Mouse (Mus musculus) liver, embryonic 16.5 days (tissue): Measurements from ENCODE around the gene Zbtb16. TPM values are rescaled to one million over a fixed set of nuclear protein-coding genes. Genes with fewer than 3 reads are reported as not detected.

ENCODE experiments used
- ATAC-seq: fragments of 200-750 bp; cut with Nextera tagmentation; 2 replicates; pipeline ENCODE4 v1.8.0; 2017; ENCODE audit warnings: low read depth, mild to moderate bottlenecking, moderate number of reproducible peaks, moderate library complexity
- H3K27ac ChIP-seq: fragments of 300-500 bp; sonication (generic); 2 replicates; pipeline ENCODE4 v1.5.1; 2014; ENCODE audit warnings: mild to moderate bottlenecking, low read length
- H3K27me3 ChIP-seq: fragments of 300-500 bp; sonication (generic); 2 replicates; pipeline ENCODE4 v1.6.1; 2014; ENCODE audit warnings: low read depth, low read length, mixed read lengths; ENCODE audit not compliant: control insufficient read depth, insufficient read depth
- H3K36me3 ChIP-seq: fragments of 300-500 bp; sonication (generic); 2 replicates; pipeline ENCODE4 v1.6.1; 2014; ENCODE audit warnings: mild to moderate bottlenecking; ENCODE audit not compliant: control insufficient read depth, insufficient read depth
- H3K4me1 ChIP-seq: fragments of 300-500 bp; sonication (generic); 2 replicates; pipeline ENCODE4 v1.6.1; 2014; ENCODE audit warnings: low read depth, low read length, mixed read lengths; ENCODE audit not compliant: control insufficient read depth
- H3K4me2 ChIP-seq: fragments of 300-500 bp; sonication (generic); 2 replicates; pipeline ENCODE4 v1.6.1; 2014; ENCODE audit warnings: low read depth, low read length, mixed read lengths
- H3K4me3 ChIP-seq: fragments of 300-500 bp; sonication (generic); 2 replicates; pipeline ENCODE4 v1.5.1; 2014; ENCODE audit warnings: low read depth, mild to moderate bottlenecking, low read length
- H3K9ac ChIP-seq: fragments of 300-500 bp; sonication (generic); 2 replicates; pipeline ENCODE4 v1.6.1; 2014; ENCODE audit warnings: low read depth, low read length
- H3K9me3 ChIP-seq: fragments of 300-500 bp; sonication (generic); replicated peaks from 2 replicates; pipeline ENCODE4 v1.6.1; 2016; ENCODE audit warnings: low read length; ENCODE audit not compliant: control insufficient read depth
- WGBS: fragments of 180-500 bp; shearing (Covaris S2); extraction: QIAGEN DNeasy Blood & Tissue Kit; methylation state at CpG from one replicate; pipeline ENCODE4 v1.1.7; 2014; ENCODE audit not compliant: insufficient replicate concordance; 5-methylcytosine and 5-hydroxymethylcytosine counted together
- polyA plus RNA-seq: library from polyadenylated mRNA; unstranded; fragments of >200 nt; fragmentation: Nextera tagmentation; extraction: Ambion mirVana; gene quantifications from 2 replicates; pipeline ENCODE4 v1.2.1, GENCODE M21; 2015

The Zbtb16 gene
- polyA plus RNA-seq, 1 experiment from 2014 or later: 1.1 TPM

- ATAC-seq: no peak
- Histone ChIP-seq H3K36me3 (no peaks in the 10 kb centered on the region), H3K27me3 (no peaks in the 10 kb centered on the region), H3K27ac (no peak overlapping the region), H3K9ac (no peak overlapping the region), H3K4me2 (no peak overlapping the region), H3K4me3 (no peak overlapping the region), H3K9me3 (no peaks in the 10 kb centered on the region), H3K4me1 (peaks cover 7% of the 10 kb centered on the region)
- 63% methylated on average over 12 of the region's 12 CpGs for WGBS
These were observed 100.3 kb downstream of the Zbtb16 start for GRCm38 (mm10) chr9:48735466-48736312.

DNA sequence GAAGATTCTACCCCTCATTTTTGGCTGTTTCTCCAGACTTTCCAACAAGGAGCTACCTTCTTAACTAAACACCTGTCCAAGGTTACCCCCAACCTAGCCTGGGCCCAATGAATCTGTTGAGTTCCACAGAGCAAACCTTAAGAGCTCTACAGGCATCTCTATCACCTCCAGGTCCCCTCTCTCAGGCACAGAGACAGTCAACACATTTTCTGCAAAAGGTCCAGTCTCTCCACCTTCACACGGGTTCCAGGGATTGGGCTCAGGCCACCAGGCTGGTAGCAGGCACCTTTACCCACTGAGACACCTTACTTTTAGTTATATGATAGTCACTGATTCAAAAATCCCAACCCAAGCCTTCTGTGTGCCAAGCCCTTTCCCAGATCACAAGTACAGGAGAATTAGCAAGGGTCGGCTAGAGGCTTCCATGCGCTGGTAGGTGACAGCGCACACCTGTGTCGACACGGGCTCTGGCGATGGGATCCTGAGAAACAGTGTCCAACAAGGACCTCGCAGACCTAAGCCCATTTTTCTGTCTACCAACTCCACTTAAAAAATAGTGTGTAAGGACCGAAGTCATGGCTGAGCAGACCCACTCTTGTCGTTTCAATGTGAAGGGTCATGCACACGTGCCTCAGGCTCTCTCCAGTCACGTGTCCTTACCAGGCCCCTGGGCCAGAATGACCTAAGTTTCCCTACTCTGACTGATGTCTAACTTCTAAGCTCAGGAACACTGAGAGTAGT is 101.1 kb downstream of the Zbtb16 start:
- Histone ChIP-seq H3K9me3 (no peaks in the 10 kb centered on the region), H3K4me2 (no peak overlapping the region), H3K36me3 (no peaks in the 10 kb centered on the region), H3K4me1 (peaks cover 1% of the 10 kb centered on the region), H3K9ac (no peak overlapping the region), H3K27me3 (no peaks in the 10 kb centered on the region), H3K27ac (no peak overlapping the region), H3K4me3 (no peak overlapping the region)
- WGBS: 80% methylated on average over 12 of the region's 12 CpGs
- no peak for ATAC-seq

DNA sequence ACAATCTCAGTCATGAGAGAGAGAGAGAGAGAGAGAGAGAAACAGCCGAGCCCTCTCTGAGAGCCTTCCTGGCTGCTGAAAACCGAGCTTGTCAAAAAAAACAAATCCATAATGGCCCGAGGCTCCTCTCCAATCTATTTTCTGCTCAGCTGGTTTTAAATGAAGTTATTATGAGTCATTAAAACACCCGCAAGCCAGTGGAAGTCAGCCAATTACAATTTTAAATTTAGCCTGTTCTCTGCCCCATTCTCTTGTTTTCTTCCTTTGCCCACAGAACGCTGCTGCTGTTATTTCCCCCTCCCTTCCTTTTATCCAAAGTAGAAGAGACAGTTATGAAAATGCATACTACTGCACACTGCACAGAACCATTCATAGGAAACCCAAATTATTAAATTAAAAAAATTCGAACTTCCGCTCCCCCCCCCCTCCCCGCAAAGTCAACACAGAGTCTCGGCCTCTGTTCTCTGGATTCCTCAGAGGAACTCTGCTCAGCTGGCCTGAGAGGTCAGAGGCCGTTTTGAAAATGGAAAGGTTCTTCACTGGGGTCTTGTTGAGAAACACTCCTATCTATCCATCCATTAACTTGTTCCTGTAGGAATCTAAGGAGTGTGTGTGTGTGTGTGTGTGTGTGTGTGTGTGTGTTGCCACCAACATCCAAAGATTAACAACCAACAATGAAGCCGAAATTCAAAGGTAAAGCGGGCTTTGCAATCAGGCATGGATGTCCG is 102.0 kb downstream of the Zbtb16 start:
- Histone ChIP-seq H3K4me1 (no peaks in the 10 kb centered on the region), H3K4me2 (no peak overlapping the region), H3K36me3 (no peaks in the 10 kb centered on the region), H3K4me3 (no peak overlapping the region), H3K9me3 (no peaks in the 10 kb centered on the region), H3K27ac (no peak overlapping the region), H3K27me3 (no peaks in the 10 kb centered on the region), H3K9ac (no peak overlapping the region)
- no peak for ATAC-seq
- 61% methylated on average over 13 of the region's 13 CpGs for WGBS

- no peak overlapping the region for H3K4me3 ChIP-seq
- WGBS: 60% methylated on average over 6 of the region's 6 CpGs
- H3K36me3 ChIP-seq: no peaks in the 10 kb centered on the region
- H3K9ac ChIP-seq: no peak overlapping the region
- H3K9me3 ChIP-seq: no peaks in the 10 kb centered on the region
- no peaks in the 10 kb centered on the region for H3K4me1 ChIP-seq
- H3K27ac ChIP-seq: no peak overlapping the region
- no peak overlapping the region for H3K4me2 ChIP-seq
- H3K27me3 ChIP-seq: no peaks in the 10 kb centered on the region
- ATAC-seq: no peak
These were observed 102.9 kb downstream of the Zbtb16 start for GRCm38 (mm10) chr9:48733083-48733482.

- no peak for ATAC-seq
- Histone ChIP-seq H3K27me3 (no peaks in the 10 kb centered on the region), H3K4me1 (no peaks in the 10 kb centered on the region), H3K27ac (no peak overlapping the region), H3K9ac (no peak overlapping the region), H3K4me3 (no peak overlapping the region), H3K4me2 (no peak overlapping the region), H3K36me3 (no peaks in the 10 kb centered on the region), H3K9me3 (no peaks in the 10 kb centered on the region)
- 68% methylated on average over 8 of the region's 8 CpGs for WGBS
These were observed 104.1 kb downstream of the Zbtb16 start for GRCm38 (mm10) chr9:48731651-48732536.

GRCm38 (mm10) chr9:48730446-48730979 is 105.5 kb downstream of the Zbtb16 start:
- H3K9ac ChIP-seq: no peak overlapping the region
- no peaks in the 10 kb centered on the region for H3K36me3 ChIP-seq
- no peak overlapping the region for H3K4me3 ChIP-seq
- H3K9me3 ChIP-seq: no peaks in the 10 kb centered on the region
- no peaks in the 10 kb centered on the region for H3K27me3 ChIP-seq
- no peak for ATAC-seq
- WGBS: 82% methylated on average over 10 of the region's 10 CpGs
- no peak overlapping the region for H3K4me2 ChIP-seq
- no peak overlapping the region for H3K27ac ChIP-seq
- no peaks in the 10 kb centered on the region for H3K4me1 ChIP-seq

GRCm38 (mm10) chr9:48729471-48729870 is 106.6 kb downstream of the Zbtb16 start:
- Histone ChIP-seq H3K9ac (no peak overlapping the region), H3K4me1 (no peaks in the 10 kb centered on the region), H3K4me2 (no peak overlapping the region), H3K27me3 (no peaks in the 10 kb centered on the region), H3K36me3 (no peaks in the 10 kb centered on the region), H3K4me3 (no peak overlapping the region), H3K27ac (no peak overlapping the region), H3K9me3 (no peaks in the 10 kb centered on the region)
- 49% methylated on average over 3 of the region's 3 CpGs for WGBS
- ATAC-seq: no peak

- H3K4me1 ChIP-seq: peaks cover 5% of the 10 kb centered on the region
- ATAC-seq: no peak
- no peaks in the 10 kb centered on the region for H3K9me3 ChIP-seq
- 80% methylated on average over 13 of the region's 13 CpGs for WGBS
- no peak overlapping the region for H3K27ac ChIP-seq
- no peak overlapping the region for H3K9ac ChIP-seq
- no peak overlapping the region for H3K4me2 ChIP-seq
- no peaks in the 10 kb centered on the region for H3K36me3 ChIP-seq
- no peaks in the 10 kb centered on the region for H3K27me3 ChIP-seq
- no peak overlapping the region for H3K4me3 ChIP-seq
These were observed 107.3 kb downstream of the Zbtb16 start for GRCm38 (mm10) chr9:48728731-48729123.
